Mouse (Mus musculus): ENCODE results near the gene Ttll1. TPM values are rescaled to one million over a fixed set of nuclear protein-coding genes. Genes with fewer than 3 reads are reported as not detected.
"Not testable (repeated sequence)": the region's sequence is repeated elsewhere in the genome, so short reads cannot be mapped to it uniquely, and the experiment has no call there.

The Ttll1 gene
- polyA plus RNA-seq, 1 experiment from 2014 or later, result 10.2 TPM

- DNase-seq (ENCODE audit: low spot score) (no peak), ATAC-seq (ENCODE audit: low FRiP score, low TSS enrichment) (no peak)
- H3K4me2 ChIP-seq (replicated peaks; ENCODE audit: low read depth), result no peak overlapping the region
- no peaks in the 10 kb centered on the region for H3K4me1 ChIP-seq (replicated peaks; ENCODE audit: control insufficient read depth, insufficient read depth)
- no peak overlapping the region for H3K4me3 ChIP-seq (ENCODE audit: low read depth, low read length)
- H3K36me3 ChIP-seq (ENCODE audit: control insufficient read depth, insufficient read depth, low read length), result no peaks in the 10 kb centered on the region
- H3K27ac ChIP-seq (replicated peaks), result no peak overlapping the region
- no peaks in the 10 kb centered on the region for H3K9me3 ChIP-seq (ENCODE audit: control insufficient read depth, low read length)
- H3K27me3 ChIP-seq (ENCODE audit: control insufficient read depth, insufficient read depth, low read length), result no peaks in the 10 kb centered on the region
- WGBS, result 70% methylated on average over 6 of the region's 6 CpGs
- no peak overlapping the region for H3K9ac ChIP-seq (ENCODE audit: low read length)
- TF ChIP-seq EP300 (optimal IDR thresholded peaks at IDR 0.05), result no peak
- TF ChIP-seq CTCF (IDR thresholded peaks at IDR 0.05; ENCODE audit: low read depth), result no peak
Measured at GRCm38 (mm10) chr15:83520861-83521382, 10.2 kb upstream of the Ttll1 start.

DNA sequence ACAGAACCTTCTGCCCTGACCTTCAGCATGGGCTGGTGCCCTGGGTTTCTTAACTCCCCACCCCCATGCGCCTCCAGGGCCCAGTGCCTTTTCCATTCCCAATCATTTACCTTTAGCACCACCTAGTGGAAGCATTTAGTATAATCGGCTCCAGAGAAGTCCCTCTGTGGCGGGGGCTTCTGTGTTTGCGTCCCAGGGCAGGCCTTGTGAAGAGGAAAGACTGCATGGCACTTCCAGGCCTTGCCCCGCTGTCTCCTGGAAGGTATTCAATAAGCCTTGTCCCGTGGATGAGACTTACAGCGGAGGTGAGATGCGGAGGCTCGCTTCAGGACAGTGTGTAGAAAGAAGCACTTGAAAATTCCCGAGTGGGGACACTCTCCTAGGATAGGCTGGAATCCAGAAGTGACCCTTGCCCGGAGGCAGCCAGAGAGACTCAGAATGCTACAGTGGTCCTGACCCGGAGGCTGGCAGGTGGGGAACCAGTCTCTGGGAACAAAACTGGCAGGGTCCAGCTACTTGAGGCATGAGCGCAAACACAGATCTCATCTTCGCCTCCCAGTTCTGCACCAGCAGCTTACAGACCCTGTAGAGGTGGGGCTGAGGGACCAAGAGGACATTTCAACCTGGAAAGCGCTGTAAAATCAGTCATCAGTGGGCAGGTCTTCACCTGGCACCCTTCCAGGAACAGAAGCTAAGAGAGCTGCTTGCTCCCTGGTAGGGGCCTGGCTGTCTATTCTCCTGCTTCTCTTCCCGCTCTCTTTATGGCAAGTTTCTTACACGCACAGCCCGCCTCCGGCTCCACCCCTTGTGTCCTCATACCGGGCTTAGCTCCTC lies 7.7 kb upstream of the Ttll1 start:
- peak; percentile 63 for DNase-seq (ENCODE audit: low spot score)
- peak; percentile 60; the same call in 1 of the 2 replicates for ATAC-seq (ENCODE audit: low FRiP score, low TSS enrichment)

GRCm38 (mm10) chr15:83515018-83515417 lies 4.3 kb upstream of the Ttll1 start:
- ATAC-seq (ENCODE audit: low FRiP score, low TSS enrichment) (no peak), DNase-seq (ENCODE audit: low spot score) (no peak)
- WGBS, result 52% methylated on average over 5 of the region's 5 CpGs
- Histone ChIP-seq H3K27me3 (ENCODE audit: control insufficient read depth, insufficient read depth, low read length) (no peaks in the 10 kb centered on the region), H3K36me3 (ENCODE audit: control insufficient read depth, insufficient read depth, low read length) (no peaks in the 10 kb centered on the region), H3K4me2 (replicated peaks; ENCODE audit: low read depth) (no peak overlapping the region), H3K27ac (replicated peaks) (no peak overlapping the region), H3K9ac (ENCODE audit: low read length) (no peak overlapping the region), H3K4me3 (ENCODE audit: low read depth, low read length) (no peak overlapping the region), H3K9me3 (ENCODE audit: control insufficient read depth, low read length) (no peaks in the 10 kb centered on the region), H3K4me1 (replicated peaks; ENCODE audit: control insufficient read depth, insufficient read depth) (no peaks in the 10 kb centered on the region)
- no peak for TF ChIP-seq CTCF (IDR thresholded peaks at IDR 0.05; ENCODE audit: low read depth)
- TF ChIP-seq EP300 (optimal IDR thresholded peaks at IDR 0.05), result no peak

More for the DNA sequence above, 7.7 kb upstream of the Ttll1 start:
- Histone ChIP-seq H3K9me3 (ENCODE audit: control insufficient read depth, low read length) (no peaks in the 10 kb centered on the region), H3K4me3 (ENCODE audit: low read depth, low read length) (0 out of 2 replicates have a peak overlapping the region, but pooled peaks have one; percentile 10), H3K36me3 (ENCODE audit: control insufficient read depth, insufficient read depth, low read length) (no peaks in the 10 kb centered on the region), H3K27ac (replicated peaks) (no peak overlapping the region), H3K27me3 (ENCODE audit: control insufficient read depth, insufficient read depth, low read length) (no peaks in the 10 kb centered on the region), H3K4me2 (replicated peaks; ENCODE audit: low read depth) (peak overlapping the region; percentile 23; the same call in 1 of the 2 replicates), H3K9ac (ENCODE audit: low read length) (no peak overlapping the region), H3K4me1 (replicated peaks; ENCODE audit: control insufficient read depth, insufficient read depth) (no peaks in the 10 kb centered on the region)
- peak; percentile 94 for TF ChIP-seq CTCF (IDR thresholded peaks at IDR 0.05; ENCODE audit: low read depth)
- TF ChIP-seq EP300 (optimal IDR thresholded peaks at IDR 0.05), result no peak
- 33% methylated on average over 20 of the region's 20 CpGs for WGBS

DNA sequence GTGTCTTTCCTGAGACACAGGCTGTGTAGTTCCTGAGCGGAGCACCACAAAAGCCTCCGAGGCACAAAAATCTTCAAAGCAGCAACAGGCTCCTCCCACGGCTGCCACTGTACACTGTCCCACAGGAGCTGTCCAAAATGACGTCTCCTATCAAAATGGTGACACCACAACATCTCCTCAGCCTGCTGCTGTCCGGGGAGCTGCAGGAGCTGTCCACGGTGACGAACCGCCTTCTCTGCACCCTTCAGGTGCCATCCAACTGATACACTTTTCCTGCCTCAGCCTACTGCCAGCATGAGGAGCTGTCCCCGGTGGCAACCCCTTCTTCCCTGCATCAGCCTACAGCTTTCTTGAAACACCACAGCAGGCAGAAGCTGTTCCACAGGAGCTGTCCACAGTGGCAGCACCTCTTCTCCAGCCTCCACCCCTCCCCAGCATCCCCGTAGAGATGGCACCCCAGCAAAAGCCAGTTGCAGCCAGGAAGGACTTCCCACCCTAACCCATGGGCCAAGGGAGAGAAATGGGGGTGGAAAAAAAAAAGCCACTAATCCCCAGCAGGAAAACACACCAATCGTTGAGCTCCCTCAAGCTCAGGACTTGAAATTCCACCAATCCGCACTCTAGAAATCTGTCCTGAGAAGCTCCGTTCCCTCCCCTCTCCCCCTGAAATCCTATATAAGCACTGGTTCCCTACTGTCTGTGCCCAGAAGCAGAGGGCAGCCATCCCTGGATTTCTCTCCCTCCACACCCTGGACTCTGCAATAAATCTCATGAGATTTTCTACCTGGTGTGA lies 2.0 kb upstream of the Ttll1 start:
- Histone ChIP-seq H3K36me3 (ENCODE audit: control insufficient read depth, insufficient read depth, low read length) (no peaks in the 10 kb centered on the region), H3K4me1 (replicated peaks; ENCODE audit: control insufficient read depth, insufficient read depth) (no peaks in the 10 kb centered on the region), H3K4me3 (ENCODE audit: low read depth, low read length) (no peak overlapping the region), H3K9me3 (ENCODE audit: control insufficient read depth, low read length) (no peaks in the 10 kb centered on the region), H3K27me3 (ENCODE audit: control insufficient read depth, insufficient read depth, low read length) (no peaks in the 10 kb centered on the region), H3K27ac (replicated peaks) (no peak overlapping the region), H3K4me2 (replicated peaks; ENCODE audit: low read depth) (no peak overlapping the region), H3K9ac (ENCODE audit: low read length) (no peak overlapping the region)
- ATAC-seq (ENCODE audit: low FRiP score, low TSS enrichment), result no peak
- no peak for DNase-seq (ENCODE audit: low spot score)
- 69% methylated on average over 13 of the region's 13 CpGs for WGBS
- TF ChIP-seq CTCF (IDR thresholded peaks at IDR 0.05; ENCODE audit: low read depth), result no peak
- TF ChIP-seq EP300 (optimal IDR thresholded peaks at IDR 0.05), result no peak

- H3K9me3 ChIP-seq (ENCODE audit: control insufficient read depth, low read length), result no peaks in the 10 kb centered on the region
- 25% methylated on average over 17 of the region's 17 CpGs for WGBS
- peak overlapping the region; percentile 59 for H3K9ac ChIP-seq (ENCODE audit: low read length)
- no peaks in the 10 kb centered on the region for H3K36me3 ChIP-seq (ENCODE audit: control insufficient read depth, insufficient read depth, low read length)
- H3K27ac ChIP-seq (replicated peaks), result no peak overlapping the region
- TF ChIP-seq EP300 (optimal IDR thresholded peaks at IDR 0.05) (no peak), CTCF (IDR thresholded peaks at IDR 0.05; ENCODE audit: low read depth) (peak; percentile 42)
- ATAC-seq (ENCODE audit: low FRiP score, low TSS enrichment), result peak; percentile 56
- no peak for DNase-seq (ENCODE audit: low spot score)
- H3K4me1 ChIP-seq (replicated peaks; ENCODE audit: control insufficient read depth, insufficient read depth), result no peaks in the 10 kb centered on the region
- H3K4me3 ChIP-seq (ENCODE audit: low read depth, low read length), result peak overlapping the region; percentile 49
- H3K4me2 ChIP-seq (replicated peaks; ENCODE audit: low read depth), result peak overlapping the region; percentile 72
- H3K27me3 ChIP-seq (ENCODE audit: control insufficient read depth, insufficient read depth, low read length), result no peaks in the 10 kb centered on the region
Measured at GRCm38 (mm10) chr15:83509950-83510804, 516 bp downstream of the Ttll1 start.

DNA sequence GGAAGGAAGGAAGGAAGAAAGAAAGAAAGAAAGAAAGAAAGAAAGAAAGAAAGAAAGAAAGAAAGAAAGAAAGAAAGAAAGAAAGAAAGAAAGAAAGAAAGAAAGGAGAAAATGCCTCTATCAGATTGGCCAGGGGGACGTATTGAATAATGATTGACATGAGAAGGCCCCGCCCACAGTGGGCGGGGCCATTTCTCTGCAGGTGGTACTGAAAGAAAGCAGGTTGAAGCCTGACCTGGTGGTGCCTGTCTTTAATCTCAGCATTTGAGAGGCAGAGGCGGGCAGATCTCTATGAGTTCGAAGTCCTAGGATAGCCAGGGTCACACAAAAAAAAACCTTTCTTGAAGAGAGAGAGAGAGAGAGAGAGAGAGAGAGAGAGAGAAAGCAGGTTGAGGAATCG lies 9.2 kb downstream of the Ttll1 start:
- H3K27me3 ChIP-seq (ENCODE audit: control insufficient read depth, insufficient read depth, low read length); H3K9me3 ChIP-seq (ENCODE audit: control insufficient read depth, low read length); H3K4me3 ChIP-seq (ENCODE audit: low read depth, low read length); DNase-seq (ENCODE audit: low spot score); H3K36me3 ChIP-seq (ENCODE audit: control insufficient read depth, insufficient read depth, low read length); H3K9ac ChIP-seq (ENCODE audit: low read length); H3K4me1 ChIP-seq (replicated peaks; ENCODE audit: control insufficient read depth, insufficient read depth); H3K4me2 ChIP-seq (replicated peaks; ENCODE audit: low read depth); ATAC-seq (ENCODE audit: low FRiP score, low TSS enrichment); H3K27ac ChIP-seq (replicated peaks): not testable (repeated sequence)
- 79% methylated on average over 6 of the region's 6 CpGs for WGBS

Measured in stomach, postnatal 0 days (tissue).